Mouse (Mus musculus): ENCODE measurements around the gene Col11a2. TPM values are rescaled to one million over a fixed set of nuclear protein-coding genes. Genes with fewer than 3 reads are reported as not detected.
"Not testable (repeated sequence)": the region's sequence is repeated elsewhere in the genome, so short reads cannot be mapped to it uniquely, and the experiment has no call there.

Gene Col11a2
- polyA plus RNA-seq (2012; rRNA removed), result 10.0 and 10.7 TPM in 2 replicates

GRCm38 (mm10) chr17:34038878-34039561 lies at the start of gene Col11a2:
Gene Col11a2 (plus strand): TSS chr17:34039437.
- no peak for DNase-seq (ENCODE audit: extremely low spot score in 1 of 2, low spot score in 1 of 2)

DNA sequence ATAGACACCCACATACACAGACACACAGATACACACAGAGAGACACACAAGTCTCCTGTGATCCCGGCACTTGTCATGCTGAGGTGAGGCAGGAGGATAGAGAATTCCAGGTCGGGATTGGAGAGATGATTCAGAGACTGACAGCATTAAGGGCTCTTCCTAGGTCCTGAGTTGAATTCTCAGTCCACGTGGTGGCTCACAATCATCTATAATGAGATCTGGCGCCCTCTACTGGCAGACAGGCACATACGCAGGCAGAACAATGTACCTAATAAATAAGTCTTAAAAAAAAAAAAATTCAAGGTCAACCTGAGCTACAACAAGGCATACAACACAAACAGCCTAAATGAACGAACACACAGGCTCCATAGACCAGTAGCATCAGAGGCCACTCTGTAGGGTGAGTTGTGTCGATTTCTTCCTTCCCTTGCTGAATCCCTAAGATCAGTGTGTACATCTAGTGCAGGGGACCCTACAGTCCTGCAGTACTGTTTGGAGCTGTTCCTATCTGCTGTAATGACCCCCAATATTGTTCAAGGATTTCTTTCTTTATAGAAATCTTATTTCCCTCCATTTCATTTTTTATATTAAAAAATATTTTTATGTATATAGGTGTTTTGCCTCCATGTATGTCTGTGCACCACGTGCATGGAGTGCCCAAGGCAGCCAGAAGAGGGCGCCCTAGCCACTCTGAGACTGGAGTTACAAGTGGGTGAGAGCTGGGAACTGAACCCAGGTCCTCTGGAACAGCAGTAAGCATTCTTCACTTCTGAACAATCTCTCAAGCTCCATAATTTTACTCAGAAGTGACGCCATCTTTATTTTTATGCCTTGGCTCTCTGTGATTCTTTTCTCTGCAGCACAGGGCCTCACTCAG lies 47.2 kb upstream of the Col11a2 start:
- peak in 1 of 2 experiments; percentile 73 for DNase-seq (ENCODE audit: extremely low spot score in 1 of 2, low spot score in 1 of 2)

- no peak for DNase-seq (ENCODE audit: extremely low spot score in 1 of 2, low spot score in 1 of 2)
Observed at GRCm38 (mm10) chr17:33994959-33995358, 44.3 kb upstream of the Col11a2 start.

DNA sequence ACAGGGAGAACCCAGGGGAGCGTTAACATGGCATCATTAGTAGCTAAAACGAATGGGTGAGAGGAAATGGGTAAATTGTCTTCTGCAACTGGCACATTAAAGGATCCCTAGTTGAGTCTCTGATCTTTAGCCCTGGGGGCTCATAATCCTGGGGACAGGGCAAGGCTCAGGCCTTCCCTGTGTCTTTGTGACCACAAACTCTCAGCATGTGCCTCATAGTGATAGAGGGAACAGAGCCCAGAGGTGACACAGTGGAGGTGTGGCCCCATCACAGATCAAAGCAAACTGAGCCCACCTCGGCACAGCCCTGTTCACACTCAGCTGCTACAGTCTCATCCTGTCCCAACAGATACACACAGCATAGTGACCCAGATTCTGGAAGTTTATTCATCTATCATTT lies 43.6 kb upstream of the Col11a2 start:
- DNase-seq (ENCODE audit: extremely low spot score in 1 of 2, low spot score in 1 of 2), result no peak

DNA sequence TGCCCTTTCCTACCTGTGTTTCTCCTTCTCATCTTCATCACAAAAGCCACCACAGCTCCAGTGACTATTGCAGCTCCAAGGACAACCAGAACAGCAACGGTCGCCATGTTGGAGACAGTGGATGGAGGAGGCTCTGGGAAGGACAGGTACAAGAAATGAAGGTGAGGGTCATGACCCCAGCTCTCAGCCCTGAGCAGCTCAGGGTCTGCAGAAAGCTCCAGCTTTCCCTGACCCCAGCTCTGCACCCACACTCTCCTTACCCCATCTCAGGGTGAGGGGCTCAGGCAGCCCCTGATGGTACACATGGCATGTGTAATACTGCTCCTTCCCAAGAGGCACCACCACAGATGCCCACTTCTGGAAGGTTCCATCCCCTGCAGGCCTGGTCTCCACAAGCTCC lies 42.2 kb upstream of the Col11a2 start:
- DNase-seq (ENCODE audit: extremely low spot score in 1 of 2, low spot score in 1 of 2), result not testable (repeated sequence)

DNA sequence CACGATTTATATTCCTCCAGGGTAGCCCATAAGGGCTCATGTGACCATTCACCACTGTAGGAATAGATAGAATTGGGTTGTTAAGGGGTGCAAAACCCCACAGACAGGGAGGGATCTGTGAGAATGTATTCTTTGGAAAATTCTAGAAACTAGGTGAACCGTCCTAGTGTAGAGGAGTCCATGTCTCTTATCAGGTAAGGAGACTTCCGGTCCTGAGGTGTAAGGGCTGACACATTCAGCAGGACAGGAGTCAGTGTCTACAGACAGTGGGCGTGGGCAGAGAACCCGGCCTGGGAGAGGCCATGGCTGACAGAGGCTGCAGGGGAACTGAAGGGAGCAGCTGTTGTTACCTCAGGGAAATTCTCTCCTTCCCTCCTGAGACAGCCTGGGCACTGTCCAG lies 40.5 kb upstream of the Col11a2 start:
- DNase-seq (ENCODE audit: extremely low spot score in 1 of 2, low spot score in 1 of 2), result not testable (repeated sequence)

DNA sequence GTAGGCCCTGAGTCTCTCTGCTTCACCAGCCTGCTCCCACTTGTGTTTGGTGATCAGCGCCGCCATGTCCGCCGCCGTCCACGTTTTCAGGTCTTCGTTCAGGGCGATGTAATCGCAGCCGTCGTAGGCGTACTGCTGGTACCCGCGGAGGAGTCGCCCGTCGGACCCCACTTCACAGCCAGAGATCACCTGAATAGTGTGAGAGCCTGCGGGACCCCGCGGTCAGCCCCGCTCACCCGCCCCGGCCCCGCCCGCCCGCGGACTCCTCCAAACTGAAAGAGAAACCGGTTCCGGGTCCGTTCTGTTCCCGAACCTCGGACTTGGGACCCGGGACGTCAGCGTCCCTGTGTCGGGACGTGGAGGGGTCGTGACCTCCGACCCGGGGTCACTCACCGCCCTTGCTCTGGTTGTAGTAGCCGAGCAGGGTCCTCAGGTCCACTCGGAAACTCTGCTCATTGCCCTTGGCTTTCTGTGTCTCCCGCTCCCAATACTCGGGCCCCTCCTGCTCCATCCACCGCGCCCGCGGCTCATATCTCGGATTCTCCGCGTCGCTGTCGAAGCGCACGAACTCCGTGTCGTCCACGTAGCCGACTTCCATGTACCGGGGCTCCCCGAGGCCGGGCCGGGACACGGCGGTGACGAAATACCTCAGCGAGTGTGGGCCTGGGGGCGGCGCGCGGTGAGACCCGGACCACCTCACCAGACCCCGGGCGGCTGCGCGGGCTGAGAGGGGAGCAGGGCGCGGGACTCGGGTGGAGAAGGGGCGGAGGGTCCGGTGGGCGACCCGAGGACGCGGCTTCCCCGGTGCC lies 39.7 kb upstream of the Col11a2 start:
- DNase-seq (ENCODE audit: extremely low spot score in 1 of 2, low spot score in 1 of 2), result no peak

DNA sequence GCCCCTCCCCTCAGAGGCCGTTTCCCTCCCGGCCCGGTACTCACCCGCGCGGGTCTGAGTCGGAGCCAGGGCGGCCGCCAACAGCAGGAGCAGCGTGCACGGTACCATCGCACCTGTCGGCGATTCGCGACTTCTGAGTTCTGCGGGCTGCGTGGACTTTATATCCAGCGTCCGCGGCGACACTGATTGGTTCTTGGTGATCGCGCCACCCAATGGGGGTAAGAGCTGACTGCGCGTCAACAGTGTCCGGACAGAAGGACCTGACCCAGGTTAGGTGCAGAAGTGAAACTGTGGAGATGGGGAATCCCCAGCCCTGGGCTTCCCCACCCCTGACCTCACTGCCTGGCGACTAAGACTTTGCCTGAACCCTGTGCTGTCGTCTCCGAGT lies 39.1 kb upstream of the Col11a2 start, which contains the start of gene H2-K1:
TSS of gene H2-K1 (minus strand) at position 198 of the 388 bp plus-strand sequence.
- DNase-seq (ENCODE audit: extremely low spot score in 1 of 2, low spot score in 1 of 2), result peak; percentile 56 to 73

DNA sequence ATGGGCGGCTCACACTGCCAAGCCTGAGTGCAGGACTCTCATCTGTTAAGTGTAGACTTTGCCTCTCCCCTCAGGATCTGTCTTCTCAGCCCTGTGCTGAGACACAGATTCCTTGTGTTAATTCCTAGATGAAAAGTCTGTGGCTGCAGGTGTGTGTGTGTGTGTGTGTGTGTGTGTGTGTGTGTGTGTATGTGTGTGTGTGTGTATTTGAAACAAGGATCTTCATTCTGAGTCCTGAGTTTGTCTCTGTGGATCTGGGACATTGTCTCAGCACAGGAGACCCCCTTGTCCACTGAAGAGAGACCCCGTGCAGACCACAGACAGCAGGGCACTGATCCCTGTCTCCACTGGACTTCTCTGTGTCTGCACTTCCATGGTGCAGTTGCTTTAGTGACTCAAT lies 38.4 kb upstream of the Col11a2 start:
- DNase-seq (ENCODE audit: extremely low spot score in 1 of 2, low spot score in 1 of 2), result not testable (repeated sequence)

DNA sequence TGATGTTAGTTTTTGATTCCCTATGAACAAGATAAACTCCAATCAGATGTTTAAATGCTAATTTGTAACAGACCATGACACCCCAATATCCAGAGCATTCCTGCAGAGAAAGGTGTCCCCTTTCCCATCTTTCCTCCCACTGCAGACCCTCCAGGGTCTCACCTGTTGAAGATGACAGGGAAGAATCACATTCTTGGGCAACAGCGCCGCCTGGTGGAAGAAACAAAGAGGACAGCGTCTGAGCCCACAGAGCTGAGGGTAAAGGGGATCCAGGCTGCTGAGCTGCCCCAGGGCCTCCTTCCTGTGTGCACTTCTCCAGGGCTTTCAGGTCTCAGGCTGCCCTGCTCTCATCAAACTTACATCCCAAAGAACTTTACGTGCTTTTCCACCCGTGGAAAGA lies 35.8 kb upstream of the Col11a2 start:
- peak in 1 of 2 experiments; percentile 52 for DNase-seq (ENCODE audit: extremely low spot score in 1 of 2, low spot score in 1 of 2)

DNA sequence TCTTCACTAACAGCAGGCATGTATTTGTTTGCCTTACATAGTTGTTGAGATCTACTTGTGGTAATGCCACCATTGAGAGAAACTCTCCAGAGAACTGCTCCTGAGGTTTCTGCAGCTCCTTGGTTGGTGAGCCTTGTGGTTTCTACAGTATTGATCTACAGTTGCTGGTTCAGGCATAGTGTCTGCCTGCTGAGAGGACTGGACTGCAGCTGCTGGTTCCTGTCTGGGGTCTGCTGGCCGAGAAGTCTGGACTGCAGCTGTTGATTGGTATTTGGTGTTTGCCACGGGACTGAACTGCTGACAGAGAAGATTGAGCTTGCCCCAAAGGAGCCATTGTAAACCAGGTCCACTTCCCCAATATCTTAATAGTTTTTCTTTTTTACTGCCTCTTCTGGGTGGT lies 32.7 kb upstream of the Col11a2 start:
- DNase-seq (ENCODE audit: extremely low spot score in 1 of 2, low spot score in 1 of 2), result no peak

DNA sequence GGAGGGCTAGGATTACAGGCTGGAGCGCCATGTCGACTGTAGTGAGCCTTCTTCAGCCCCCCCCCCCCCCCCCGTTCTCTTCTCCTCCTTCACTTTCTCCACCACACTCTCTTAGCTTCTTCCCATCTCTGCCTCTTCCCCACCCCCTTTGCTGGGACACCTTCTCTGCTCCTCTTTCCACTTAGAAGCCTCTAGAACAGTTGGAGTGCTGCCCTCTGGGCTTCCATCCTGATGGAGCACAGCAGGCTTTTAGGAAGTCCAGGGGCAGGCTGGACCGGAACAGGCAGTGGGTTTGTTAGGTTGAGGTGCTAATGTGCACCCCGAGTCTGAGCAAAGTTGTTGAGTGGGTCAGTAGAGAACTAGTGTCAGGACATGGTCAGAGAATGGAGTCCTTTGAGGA lies 29.1 kb upstream of the Col11a2 start:
- no peak for DNase-seq (ENCODE audit: extremely low spot score in 1 of 2, low spot score in 1 of 2)

GRCm38 (mm10) chr17:34013436-34013835 lies 25.8 kb upstream of the Col11a2 start:
- no peak for DNase-seq (ENCODE audit: extremely low spot score in 1 of 2, low spot score in 1 of 2)

DNA sequence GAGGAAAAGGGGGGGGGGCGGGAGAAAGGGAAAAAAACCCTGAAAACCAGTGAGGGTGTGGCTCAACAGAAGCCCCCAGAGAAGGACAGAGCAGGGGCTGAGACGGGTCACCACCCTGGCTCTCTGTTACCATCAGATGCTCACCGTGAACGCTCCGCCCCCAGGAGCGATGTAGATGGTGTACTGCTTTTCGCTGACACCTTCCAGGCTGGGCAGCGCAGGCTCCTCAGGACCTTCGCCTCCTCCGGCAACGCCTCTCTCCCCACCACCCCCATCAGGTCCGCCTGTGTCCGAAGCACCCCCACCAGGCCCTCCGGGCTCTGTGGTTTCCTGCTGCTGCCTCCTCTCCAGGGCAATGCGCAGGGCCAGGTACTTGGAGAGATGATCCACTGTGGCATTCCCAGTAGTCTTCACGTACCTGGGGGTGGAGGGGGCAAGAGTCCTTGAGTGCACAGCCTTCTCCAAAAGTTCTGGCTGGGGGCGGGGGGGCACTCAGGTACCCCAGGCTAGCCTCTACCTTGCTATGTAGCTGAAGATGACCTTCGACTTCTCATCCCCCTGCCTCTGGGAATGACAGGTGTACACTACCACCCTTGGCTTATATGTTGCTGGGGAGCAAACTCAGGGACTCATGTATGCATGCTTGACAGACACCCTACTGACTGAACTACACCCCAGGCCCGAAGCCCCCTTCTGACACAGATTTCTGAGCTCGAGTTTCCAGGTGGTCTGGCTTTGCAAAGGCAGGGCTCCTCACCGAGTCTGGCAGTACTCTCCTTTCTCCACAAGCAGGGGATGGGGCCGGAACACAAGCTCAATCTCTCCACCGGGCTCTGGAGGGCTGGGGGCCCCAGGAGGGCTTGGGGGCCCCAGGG lies 17.5 kb upstream of the Col11a2 start:
- DNase-seq (ENCODE audit: extremely low spot score in 1 of 2, low spot score in 1 of 2), result no peak

DNA sequence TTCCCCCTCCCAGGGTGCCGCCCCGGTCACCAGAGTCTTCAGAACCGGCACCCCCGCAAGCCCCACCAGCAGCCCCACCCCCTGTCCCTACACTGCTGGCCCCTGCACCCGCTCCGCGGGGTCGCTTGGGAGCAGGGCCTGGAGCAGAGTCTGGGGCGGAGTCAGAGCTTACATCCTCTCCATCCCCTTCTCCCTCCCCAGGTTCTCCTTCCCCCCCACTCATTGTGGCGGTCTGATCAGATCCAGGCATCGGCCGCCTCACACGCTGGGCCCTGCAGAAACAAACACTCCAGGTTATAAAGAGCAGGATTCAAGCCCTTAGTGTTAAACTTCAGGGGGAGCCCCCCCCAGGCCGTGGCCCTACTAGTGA lies 16.8 kb upstream of the Col11a2 start:
- no peak for DNase-seq (ENCODE audit: extremely low spot score in 1 of 2, low spot score in 1 of 2)

- DNase-seq (ENCODE audit: extremely low spot score in 1 of 2, low spot score in 1 of 2), result no peak
Observed at GRCm38 (mm10) chr17:34022987-34023386, 16.2 kb upstream of the Col11a2 start.

DNA sequence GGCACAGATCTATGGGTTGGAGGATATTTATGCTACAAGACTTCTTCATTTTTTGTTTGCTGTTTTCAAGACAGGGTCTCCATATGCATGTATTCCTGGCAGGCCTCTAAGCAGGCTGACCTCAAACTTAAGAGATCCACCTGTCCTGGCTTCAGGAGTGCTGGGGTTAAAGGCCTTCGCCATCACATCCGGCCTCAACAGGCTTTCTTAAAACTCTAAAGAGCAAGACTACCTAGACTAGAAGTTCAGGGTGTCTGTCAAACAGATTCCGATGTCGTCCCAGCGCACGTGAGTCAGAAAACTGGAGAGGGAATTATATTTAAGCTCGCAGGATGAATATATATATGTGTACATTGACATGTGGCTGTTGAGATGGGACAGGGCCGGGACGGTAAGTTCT lies 15.6 kb upstream of the Col11a2 start:
- DNase-seq (ENCODE audit: extremely low spot score in 1 of 2, low spot score in 1 of 2), result no peak

GRCm38 (mm10) chr17:34024317-34024821 lies 14.9 kb upstream of the Col11a2 start, which contains the start of gene Ring1:
Gene Ring1 (minus strand): TSS chr17:34024680.
- DNase-seq (ENCODE audit: extremely low spot score in 1 of 2, low spot score in 1 of 2), result peak in 1 of 2 experiments; percentile 88

- DNase-seq (ENCODE audit: extremely low spot score in 1 of 2, low spot score in 1 of 2), result no peak
Observed at GRCm38 (mm10) chr17:34024861-34025755, 14.1 kb upstream of the Col11a2 start.

Data from frontal cortex, adult 2 months (tissue).